Mouse (Mus musculus) G1E (cell line): ENCODE data around the gene Asic4. TPM values are rescaled to one million over a fixed set of nuclear protein-coding genes. Genes with fewer than 3 reads are reported as not detected.

Experiments
- ATAC-seq: 2 replicates; pipeline ENCODE4 v1.8.0; 2016; ENCODE audit warnings: mild to moderate bottlenecking; ENCODE audit not compliant: insufficient number of reproducible peaks, poor library complexity, low FRiP score, severe bottlenecking; ENCODE audit errors: extremely low read depth
- DNase-seq: peaks from one replicate; pipeline ENCODE4 v3.0.0; 2012; ENCODE audit warnings: low spot score
- H3K27me3 ChIP-seq: 2 replicates; pipeline ENCODE4 v1.6.1; 2012; ENCODE audit warnings: mild to moderate bottlenecking, low read length, inconsistent platforms; ENCODE audit not compliant: insufficient read depth
- H3K36me3 ChIP-seq: replicated peaks from 2 replicates; pipeline ENCODE3; 2012; ENCODE audit warnings: mild to moderate bottlenecking, inconsistent platforms
- H3K4me1 ChIP-seq: 2 replicates; pipeline ENCODE4 v1.6.1; 2012; ENCODE audit warnings: low read depth, low read length, inconsistent platforms, mixed read lengths; ENCODE audit not compliant: insufficient read depth
- H3K4me3 ChIP-seq: 2 replicates; pipeline ENCODE4 v1.5.1; 2012; ENCODE audit warnings: low read depth, mild to moderate bottlenecking, inconsistent platforms, low read length, moderate library complexity, mixed read lengths
- H3K9me3 ChIP-seq: replicated peaks from 2 replicates; pipeline ENCODE4 v1.6.1; 2012; ENCODE audit warnings: inconsistent platforms
- CTCF ChIP-seq: IDR thresholded peaks from 2 replicates; pipeline ENCODE4 v1.5.1; 2012; ENCODE audit warnings: low read depth, low read length, inconsistent platforms, mixed read lengths
- GATA1 ChIP-seq: IDR thresholded peaks from 2 replicates; pipeline ENCODE4 v1.6.1; 2012; ENCODE audit warnings: borderline replicate concordance, low read length, inconsistent platforms, mixed read lengths
- GATA2 ChIP-seq: IDR thresholded peaks from 2 replicates; pipeline ENCODE4 v1.6.1; 2012; ENCODE audit warnings: low read depth, low read length, inconsistent platforms, borderline replicate concordance
- POLR2AphosphoS5 ChIP-seq: IDR thresholded peaks from 2 replicates; pipeline ENCODE4 v1.6.1; 2012; ENCODE audit warnings: low read depth, low read length, inconsistent platforms; ENCODE audit not compliant: insufficient replicate concordance
- TAL1 ChIP-seq: conservative IDR thresholded peaks from 2 replicates; pipeline ENCODE4 v1.6.1; 2012; ENCODE audit warnings: low read depth, low read length, inconsistent platforms, mixed read lengths
- polyA plus RNA-seq: library from polyadenylated mRNA; stranded (reverse); fragments of >175 nt; gene quantifications from 2 replicates; pipeline ENCODE4 v1.2.3, GENCODE M21; 2012
- total RNA-seq, 2 experiments: library from RNA; stranded (forward) in 1 of 2; stranded (reverse) in 1 of 2; fragments of 200-1000 nt in 1 of 2; fragments of >200 nt in 1 of 2; fragmentation: Nextera tagmentation in 1 of 2; gene quantifications; 2 replicates each; pipeline ENCODE4 v1.2.3; 2014 to 2017

Asic4 gene
- total and polyA plus RNA-seq, 3 experiments = 1.7 to 8.8 (median 2.9) TPM

DNA sequence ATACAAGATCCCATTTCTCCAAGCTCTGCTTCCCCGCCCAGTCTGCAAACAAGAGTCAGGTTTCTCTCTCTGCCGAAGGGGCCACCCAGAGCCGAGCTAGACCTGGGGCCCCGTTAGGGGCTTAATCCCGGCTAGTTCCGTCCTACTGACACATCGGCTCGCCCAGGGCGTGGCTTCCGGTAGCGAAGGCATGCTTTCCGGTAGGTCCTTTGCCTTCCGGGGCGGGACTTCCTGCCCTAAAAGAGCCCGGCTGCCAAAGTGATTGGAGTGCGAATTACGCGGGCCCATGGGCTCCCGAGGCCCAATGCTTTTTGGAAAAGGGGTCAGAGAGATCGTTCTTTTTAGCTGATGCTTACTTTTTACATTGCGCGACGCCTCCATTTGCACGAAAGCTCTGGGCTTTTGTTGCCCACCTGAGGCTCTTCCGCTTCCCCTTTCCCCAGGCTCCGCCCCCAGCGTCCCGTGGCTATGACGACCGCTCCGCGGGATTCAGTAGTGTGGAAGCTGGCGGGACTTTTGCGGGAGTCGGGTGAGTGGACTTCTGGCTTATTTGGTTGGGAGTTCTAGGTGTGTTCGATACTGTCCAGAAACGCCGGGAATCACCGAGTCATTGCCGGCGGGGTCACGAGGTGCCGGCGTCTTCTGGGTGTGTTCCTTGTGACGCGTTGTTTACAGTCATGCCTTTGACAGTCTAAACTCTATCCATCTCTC lies 71.2 kb downstream of the Asic4 start, which contains the start of gene Stk11ip:
Gene Stk11ip (plus strand): TSS at position 209 of the 711 bp plus-strand sequence.
- Histone ChIP-seq H3K4me1 (peaks cover 36% of the 10 kb centered on the region), H3K9me3 (no peaks in the 10 kb centered on the region), H3K27me3 (peaks cover 5% of the 10 kb centered on the region; the same call in 1 of the 2 replicates), H3K4me3 (peak within 1 kb of the TSS; percentile 75), H3K36me3 (peaks cover 25% of the 10 kb centered on the region)
- TF ChIP-seq TAL1 (no peak), CTCF (no peak), POLR2AphosphoS5 (no peak), GATA2 (no peak), GATA1 (no peak)
- peak; percentile 96 for ATAC-seq
- DNase-seq = peak; percentile 99

Other genes starting within 250 kb of the Asic4 start
- 10.1 and 19.2 TPM in 2 replicates for gene Glb1l, start 239.6 kb upstream of the Asic4 start, total RNA-seq (2014; fragmentation: Nextera tagmentation)
- 11.0 and 12.5 TPM in 2 replicates for gene Glb1l, start 239.6 kb upstream of the Asic4 start, total RNA-seq (2017)
- gene Glb1l, start 239.6 kb upstream of the Asic4 start, polyA plus RNA-seq = 0.29 and 0.83 TPM in 2 replicates
- 59.4 and 78.2 TPM in 2 replicates for gene Stk16, start 239.6 kb upstream of the Asic4 start, total RNA-seq (2014; fragmentation: Nextera tagmentation)
- 70.7 and 72.6 TPM in 2 replicates for gene Stk16, start 239.6 kb upstream of the Asic4 start, total RNA-seq (2017)
- 114 and 133 TPM in 2 replicates for gene Stk16, start 239.6 kb upstream of the Asic4 start, polyA plus RNA-seq
- gene Tuba4a, start 230.6 kb upstream of the Asic4 start, total RNA-seq (2014; fragmentation: Nextera tagmentation) = 201 and 287 TPM in 2 replicates
- 156 and 175 TPM in 2 replicates for gene Tuba4a, start 230.6 kb upstream of the Asic4 start, total RNA-seq (2017)
- 38.6 and 61.0 TPM in 2 replicates for gene Tuba4a, start 230.6 kb upstream of the Asic4 start, polyA plus RNA-seq
- not detected in 2 replicates for gene A630095N17Rik, start 218.3 kb upstream of the Asic4 start, total RNA-seq (2014; fragmentation: Nextera tagmentation)
- gene A630095N17Rik, start 218.3 kb upstream of the Asic4 start, total RNA-seq (2017) = not detected in 2 replicates
- gene A630095N17Rik, start 218.3 kb upstream of the Asic4 start, polyA plus RNA-seq = not detected in 2 replicates
- 15.4 and 63.3 TPM in 2 replicates for gene Dnajb2, start 214.0 kb upstream of the Asic4 start, total RNA-seq (2014; fragmentation: Nextera tagmentation)
- 13.9 and 15.6 TPM in 2 replicates for gene Dnajb2, start 214.0 kb upstream of the Asic4 start, total RNA-seq (2017)
- 9.1 and 11.1 TPM in 2 replicates for gene Dnajb2, start 214.0 kb upstream of the Asic4 start, polyA plus RNA-seq
- not detected in 2 replicates for gene Ptprn, start 185.9 kb upstream of the Asic4 start, total RNA-seq (2014; fragmentation: Nextera tagmentation)
- 0.11 TPM in 1 of 2 replicates, not detected in the other for gene Ptprn, start 185.9 kb upstream of the Asic4 start, total RNA-seq (2017)
- 0.03 and 0.08 TPM in 2 replicates for gene Ptprn, start 185.9 kb upstream of the Asic4 start, polyA plus RNA-seq
- gene Resp18, start 172.0 kb upstream of the Asic4 start, total RNA-seq (2014; fragmentation: Nextera tagmentation) = not detected in 2 replicates
- not detected in 2 replicates for gene Resp18, start 172.0 kb upstream of the Asic4 start, total RNA-seq (2017)
- gene Resp18, start 172.0 kb upstream of the Asic4 start, polyA plus RNA-seq = not detected in 2 replicates
- 56.3 and 73.7 TPM in 2 replicates for gene Dnpep, start 132.4 kb upstream of the Asic4 start, total RNA-seq (2014; fragmentation: Nextera tagmentation)
- gene Dnpep, start 132.4 kb upstream of the Asic4 start, total RNA-seq (2017) = 38.7 and 47.2 TPM in 2 replicates
- 69.4 and 79.0 TPM in 2 replicates for gene Dnpep, start 132.4 kb upstream of the Asic4 start, polyA plus RNA-seq
- 12.9 and 19.0 TPM in 2 replicates for gene Des, start 90.1 kb upstream of the Asic4 start, total RNA-seq (2014; fragmentation: Nextera tagmentation)
- gene Des, start 90.1 kb upstream of the Asic4 start, total RNA-seq (2017) = 3.4 and 5.6 TPM in 2 replicates
- gene Des, start 90.1 kb upstream of the Asic4 start, polyA plus RNA-seq = 12.7 and 13.8 TPM in 2 replicates
- 1.9 and 7.7 TPM in 2 replicates for gene Speg, start 75.1 kb upstream of the Asic4 start, total RNA-seq (2014; fragmentation: Nextera tagmentation)
- gene Speg, start 75.1 kb upstream of the Asic4 start, total RNA-seq (2017) = 1.9 and 2.3 TPM in 2 replicates
- 10.3 and 12.6 TPM in 2 replicates for gene Speg, start 75.1 kb upstream of the Asic4 start, polyA plus RNA-seq
- 179 and 182 TPM in 2 replicates for gene Gmppa, start 14.5 kb upstream of the Asic4 start, total RNA-seq (2014; fragmentation: Nextera tagmentation)
- gene Gmppa, start 14.5 kb upstream of the Asic4 start, total RNA-seq (2017) = 178 and 183 TPM in 2 replicates
- 328 and 349 TPM in 2 replicates for gene Gmppa, start 14.5 kb upstream of the Asic4 start, polyA plus RNA-seq
- gene Chpf, start 28.9 kb downstream of the Asic4 start, total RNA-seq (2014; fragmentation: Nextera tagmentation) = 19.9 and 23.6 TPM in 2 replicates
- 12.0 and 16.6 TPM in 2 replicates for gene Chpf, start 28.9 kb downstream of the Asic4 start, total RNA-seq (2017)
- 119 and 121 TPM in 2 replicates for gene Chpf, start 28.9 kb downstream of the Asic4 start, polyA plus RNA-seq
- 0.30 TPM in 1 of 2 replicates, not detected in the other for gene Tmem198, start 29.1 kb downstream of the Asic4 start, total RNA-seq (2014; fragmentation: Nextera tagmentation)
- gene Tmem198, start 29.1 kb downstream of the Asic4 start, total RNA-seq (2017) = 0.76 and 1.1 TPM in 2 replicates
- gene Tmem198, start 29.1 kb downstream of the Asic4 start, polyA plus RNA-seq = 4.0 and 4.8 TPM in 2 replicates
- not detected in 2 replicates for gene Obsl1, start 56.0 kb downstream of the Asic4 start, total RNA-seq (2014; fragmentation: Nextera tagmentation)
- gene Obsl1, start 56.0 kb downstream of the Asic4 start, total RNA-seq (2017) = 0.05 and 0.17 TPM in 2 replicates
- not detected in 2 replicates for gene Obsl1, start 56.0 kb downstream of the Asic4 start, polyA plus RNA-seq
- not detected in 2 replicates for gene Inha, start 56.6 kb downstream of the Asic4 start, total RNA-seq (2014; fragmentation: Nextera tagmentation)
- gene Inha, start 56.6 kb downstream of the Asic4 start, total RNA-seq (2017) = not detected in 2 replicates
- not detected in 2 replicates for gene Inha, start 56.6 kb downstream of the Asic4 start, polyA plus RNA-seq
- 25.2 and 35.2 TPM in 2 replicates for gene Stk11ip, start 71.1 kb downstream of the Asic4 start, total RNA-seq (2014; fragmentation: Nextera tagmentation)
- 30.0 and 35.3 TPM in 2 replicates for gene Stk11ip, start 71.1 kb downstream of the Asic4 start, total RNA-seq (2017)
- 201 and 251 TPM in 2 replicates for gene Stk11ip, start 71.1 kb downstream of the Asic4 start, polyA plus RNA-seq
- not detected in 2 replicates for gene Slc4a3, start 95.8 kb downstream of the Asic4 start, total RNA-seq (2014; fragmentation: Nextera tagmentation)
- gene Slc4a3, start 95.8 kb downstream of the Asic4 start, total RNA-seq (2017) = 0.05 and 0.23 TPM in 2 replicates
- not detected in 2 replicates for gene Slc4a3, start 95.8 kb downstream of the Asic4 start, polyA plus RNA-seq